Mouse (Mus musculus) regulatory T cell (primary cell): ENCODE results near the gene Rab3a.

Source experiments
- in situ Hi-C: fragments of 300-600 bp; cut with MboI, MseI; formaldehyde crosslinking; loops from one replicate; pipeline ENCODE4 v1.15.1; 2025; ENCODE audit warnings: high pct_unique_total_duplicates

Gene Rab3a

GRCm38 (mm10) chr8:70754043-70754870 is at the start of gene Rab3a:
Gene Rab3a, plus strand, starts transcription at chr8:70754679.
- in situ Hi-C loops, result no loop called here

GRCm38 (mm10) chr8:70708281-70708680 is 46.2 kb upstream of the Rab3a start:
- in situ Hi-C loops, result no loop called here

DNA sequence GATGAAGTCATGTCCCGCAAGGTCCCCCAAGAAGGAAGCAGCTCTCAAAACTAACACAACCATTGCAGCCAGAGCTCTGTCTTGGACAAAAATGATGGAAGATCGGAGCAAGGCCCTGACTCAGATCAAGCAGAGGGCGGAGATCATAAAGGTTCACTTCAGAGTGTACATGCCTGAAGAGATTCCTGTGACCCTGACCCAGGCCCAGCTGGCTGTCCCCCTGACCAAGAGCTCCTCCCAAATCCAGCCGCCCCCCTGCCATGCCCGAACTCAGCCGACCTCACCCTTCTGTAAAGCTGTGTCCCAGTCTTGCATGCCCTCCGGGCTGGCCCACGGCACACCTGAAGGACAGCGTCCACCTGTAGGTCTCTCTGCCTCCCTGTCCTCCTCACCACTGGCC is 44.7 kb upstream of the Rab3a start:
- in situ Hi-C loops, result loop anchor here (5.0 kb wide), 3 partner anchors 38 to 118 kb away; no protein-coding TSS in a partner anchor

DNA sequence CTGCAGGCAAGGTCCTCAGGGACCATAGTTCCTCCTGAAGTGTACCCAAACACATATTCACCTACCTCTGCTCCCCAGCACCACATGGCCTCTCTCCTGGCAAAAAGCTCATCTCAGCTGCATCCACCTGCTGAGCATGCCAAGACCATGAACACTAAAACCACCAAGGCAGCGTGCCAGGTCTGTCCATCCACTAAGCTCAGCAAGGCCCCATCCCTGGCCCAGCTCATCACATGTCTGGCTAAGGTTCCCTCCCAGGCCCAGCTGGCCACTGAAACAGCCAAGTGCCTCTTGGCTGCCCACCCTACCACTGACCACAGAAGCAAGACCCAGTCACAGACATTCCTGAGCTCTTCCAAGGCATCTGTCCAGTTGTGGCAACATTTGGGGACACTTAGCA is 44.2 kb upstream of the Rab3a start:
- in situ Hi-C loops, result loop anchor here (5.0 kb wide), 3 partner anchors 37 to 117 kb away; no protein-coding TSS in a partner anchor

- in situ Hi-C loops, result loop anchor here (5.0 kb wide), 3 partner anchors 36 to 116 kb away; no protein-coding TSS in a partner anchor
Measured at GRCm38 (mm10) chr8:70711041-70711440, 43.4 kb upstream of the Rab3a start.

- in situ Hi-C loops, result loop anchor here (5.0 kb wide), 3 partner anchors 33 to 113 kb away; no protein-coding TSS in a partner anchor
Measured at GRCm38 (mm10) chr8:70713991-70714390, 40.5 kb upstream of the Rab3a start.

DNA sequence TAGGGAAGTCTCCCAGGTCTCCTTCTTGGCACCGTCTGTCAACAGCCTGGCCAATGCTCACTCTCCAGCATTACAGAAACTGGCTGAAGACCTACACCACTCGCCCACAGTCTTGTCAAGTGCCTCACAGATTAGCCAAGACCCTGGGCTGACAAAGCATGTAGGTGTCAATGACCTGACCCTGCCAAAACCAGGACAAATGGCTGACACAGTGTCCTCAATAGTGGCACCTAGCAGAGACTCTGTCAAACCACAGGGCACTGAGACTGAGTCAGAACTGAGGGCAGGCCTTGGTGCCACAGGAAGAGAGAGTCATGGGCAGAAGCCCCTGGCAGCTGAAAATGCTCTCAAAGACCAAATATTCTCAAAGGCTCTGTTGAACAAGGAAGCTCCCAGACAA is 39.4 kb upstream of the Rab3a start:
- in situ Hi-C loops, result no loop called here

DNA sequence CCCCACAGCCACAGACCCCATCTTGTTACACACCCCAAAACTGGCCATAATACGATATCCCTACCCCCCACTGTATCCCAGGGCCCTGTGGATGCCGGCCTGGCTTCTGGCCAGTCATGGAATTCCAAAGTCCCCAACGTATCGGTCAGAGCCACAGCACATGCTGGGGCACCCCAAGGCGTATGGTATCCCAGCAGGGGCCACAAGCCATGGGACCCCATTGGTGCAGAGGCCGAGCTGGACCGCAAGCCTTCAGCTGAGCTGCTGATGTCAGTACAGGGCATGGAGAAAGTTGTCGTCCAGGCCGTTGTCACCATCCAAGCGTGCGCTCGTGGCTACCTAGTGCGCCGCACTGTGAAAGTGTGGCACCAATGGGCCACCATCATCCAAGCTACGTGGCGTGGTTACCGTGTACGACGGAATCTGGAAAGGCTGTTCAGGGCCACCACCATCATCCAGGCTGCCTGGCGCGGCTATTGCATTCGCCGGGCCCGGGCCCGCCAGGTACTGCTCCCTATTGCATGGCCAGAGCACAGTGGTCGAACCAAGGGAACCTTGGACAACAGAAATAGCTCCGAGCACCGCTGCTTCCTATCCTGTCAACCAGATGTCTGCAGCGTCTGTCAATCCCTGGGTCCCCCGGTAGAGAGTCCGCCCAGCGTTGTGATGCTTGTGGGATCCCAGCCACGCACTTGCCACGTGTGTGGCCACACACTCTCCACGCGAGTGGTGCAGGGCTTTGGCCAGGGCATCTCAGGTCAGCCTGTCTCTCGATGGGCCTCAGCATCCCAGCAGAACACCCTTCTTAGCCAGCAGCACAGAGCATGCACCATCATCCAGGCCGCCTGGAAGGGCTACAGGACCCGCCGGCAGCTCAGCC is 37.7 kb upstream of the Rab3a start:
- in situ Hi-C loops, result no loop called here

DNA sequence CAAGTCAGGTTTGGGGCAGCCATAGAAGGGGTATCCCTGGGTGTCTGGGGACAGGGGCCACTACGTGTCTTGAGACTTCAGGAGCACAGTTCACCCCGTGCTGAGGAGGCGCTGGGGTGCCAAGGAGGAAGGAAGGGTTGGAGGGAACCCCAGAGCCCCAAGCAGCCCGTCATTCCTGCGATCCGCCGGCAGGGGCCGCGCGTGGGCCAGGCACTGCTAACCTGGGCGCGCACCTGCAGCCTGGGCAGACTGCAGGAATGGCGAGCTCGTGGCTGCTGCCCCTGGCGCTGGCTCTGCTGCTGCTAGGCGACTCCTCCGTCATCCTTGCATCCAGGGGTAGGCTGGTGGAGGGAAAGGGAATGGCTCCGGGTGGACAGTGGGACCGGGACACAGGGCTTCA is 36.2 kb upstream of the Rab3a start, which contains the start of gene Gm3336:
TSS of gene Gm3336 (plus strand) at position 247 of the 400 bp plus-strand sequence.
- in situ Hi-C loops, result no loop called here

- in situ Hi-C loops, result no loop called here
Measured at GRCm38 (mm10) chr8:70719796-70720270, 34.6 kb upstream of the Rab3a start.

- in situ Hi-C loops, result no loop called here
Measured at GRCm38 (mm10) chr8:70720739-70721138, 33.7 kb upstream of the Rab3a start.

DNA sequence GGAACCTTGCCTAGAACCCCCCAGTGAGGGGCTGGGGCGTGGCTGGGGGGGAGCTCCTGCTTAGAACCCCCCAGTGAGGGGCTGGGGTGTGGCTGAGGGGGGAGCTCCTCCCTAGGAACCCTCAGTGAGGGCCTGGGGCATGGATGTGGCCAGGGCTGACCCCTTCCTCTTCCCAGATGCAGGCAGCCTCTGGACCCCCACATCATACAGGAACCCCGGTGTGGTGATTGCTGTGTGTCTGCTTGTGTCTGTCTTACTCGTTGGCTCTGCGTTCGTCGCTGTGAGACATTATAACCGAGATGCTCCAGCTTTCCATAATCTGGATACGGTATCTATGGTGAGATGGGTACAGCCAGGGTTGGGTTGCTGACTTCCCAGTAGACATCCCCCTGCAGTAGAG is 32.9 kb upstream of the Rab3a start:
- in situ Hi-C loops, result no loop called here

DNA sequence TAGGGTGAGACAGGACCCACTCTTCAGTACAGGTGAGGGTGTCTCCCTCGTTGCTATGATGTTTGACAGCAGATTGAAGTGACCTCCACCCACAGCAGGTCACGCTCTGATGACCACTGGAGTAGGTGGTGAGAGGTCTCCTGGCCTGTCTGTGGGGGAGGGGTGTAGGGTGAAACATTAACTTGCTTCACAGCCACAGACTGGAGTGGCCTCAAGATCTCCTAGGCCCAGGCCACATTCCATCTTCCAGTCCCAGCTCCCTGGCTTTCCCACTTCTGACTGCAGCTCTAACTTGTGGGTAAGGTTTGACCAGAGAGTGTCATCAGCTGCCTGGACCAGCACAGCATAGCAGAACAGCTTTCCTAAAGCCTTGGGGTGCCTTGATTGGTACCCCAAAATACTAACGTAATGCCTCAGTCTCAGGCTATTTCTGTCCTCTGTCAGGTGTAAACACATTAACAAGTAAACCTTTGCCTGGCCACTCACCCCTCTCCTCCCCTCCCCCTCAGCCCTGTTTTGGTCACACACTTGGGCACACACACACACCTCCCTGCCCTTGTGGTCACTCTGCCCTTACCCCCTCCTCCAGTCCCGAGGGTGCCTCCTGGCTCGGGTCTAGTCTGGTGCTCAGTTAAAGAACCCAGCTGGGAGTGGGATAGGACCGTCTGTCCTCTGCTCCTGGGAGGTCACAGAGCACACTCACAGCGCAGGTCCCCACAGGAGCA is 30.8 kb upstream of the Rab3a start, which contains the start of gene Pde4c:
TSS of gene Pde4c (plus strand) at position 235 of the 725 bp plus-strand sequence.
- in situ Hi-C loops, result no loop called here

DNA sequence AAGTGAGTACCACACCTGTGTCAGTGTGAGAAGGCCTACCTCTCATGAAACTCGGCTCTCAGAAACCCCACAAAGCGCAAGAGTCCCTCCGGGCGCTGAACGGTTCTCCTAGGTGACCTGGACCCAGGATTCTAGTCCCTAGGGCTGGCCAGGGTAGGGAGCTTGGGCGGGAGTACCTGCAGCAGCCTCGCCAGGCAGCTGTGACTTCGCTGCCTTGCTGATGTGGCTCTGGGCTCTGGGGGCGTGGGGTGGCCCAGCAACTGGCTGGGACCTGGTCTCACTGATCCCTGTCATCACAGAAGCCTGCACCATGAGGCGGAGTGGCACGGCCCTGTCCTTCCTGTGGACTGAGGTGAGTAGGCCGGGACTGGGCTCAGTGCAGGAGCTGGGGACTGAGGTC is 30.3 kb upstream of the Rab3a start:
- in situ Hi-C loops, result no loop called here

- in situ Hi-C loops, result no loop called here
Measured at GRCm38 (mm10) chr8:70725792-70726447, 28.6 kb upstream of the Rab3a start.

DNA sequence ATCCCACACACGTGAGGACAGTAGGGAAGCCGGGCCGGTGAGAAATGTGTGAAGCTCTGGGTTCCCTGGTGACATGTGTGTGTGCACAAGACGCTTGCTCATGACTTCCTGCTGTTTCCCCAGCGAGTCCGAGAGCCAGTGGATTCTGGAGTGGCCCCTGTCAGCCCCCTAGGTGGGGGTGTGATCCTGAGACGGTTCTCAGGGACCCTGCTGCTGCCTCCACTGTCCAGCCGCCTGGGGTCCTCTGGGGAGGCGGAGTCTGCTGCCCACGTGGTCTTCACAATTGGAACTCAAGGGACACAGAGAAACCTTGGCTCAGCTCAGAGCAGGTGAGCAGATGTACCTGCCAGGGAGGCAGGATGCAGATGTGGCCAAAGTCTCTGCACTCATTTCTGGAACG is 27.8 kb upstream of the Rab3a start:
- in situ Hi-C loops, result no loop called here

- in situ Hi-C loops, result no loop called here
Measured at GRCm38 (mm10) chr8:70729808-70730475, 24.5 kb upstream of the Rab3a start.

GRCm38 (mm10) chr8:70730956-70731355 is 23.5 kb upstream of the Rab3a start:
- in situ Hi-C loops, result no loop called here

- in situ Hi-C loops, result no loop called here
Measured at GRCm38 (mm10) chr8:70737705-70738104, 16.8 kb upstream of the Rab3a start.

DNA sequence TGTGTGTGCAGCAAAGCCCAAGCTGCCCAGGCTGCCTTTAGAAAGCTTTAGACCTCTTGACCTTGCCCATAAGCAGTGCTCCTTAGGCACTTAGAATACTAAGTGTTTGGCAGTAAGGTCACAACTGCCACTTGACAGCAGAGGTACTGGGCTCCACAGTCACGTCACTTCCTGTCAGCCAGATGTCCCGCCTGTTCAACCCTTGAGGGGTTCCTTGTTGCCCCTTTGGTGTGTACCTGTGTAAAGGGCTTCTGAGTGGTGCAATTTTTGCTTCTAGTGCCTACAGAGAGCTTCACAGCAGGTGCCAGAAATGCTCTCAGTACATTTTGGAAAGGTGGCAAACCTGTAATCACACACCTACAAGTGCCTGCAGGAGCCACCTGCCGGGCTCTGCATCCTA is 16.3 kb upstream of the Rab3a start:
- in situ Hi-C loops, result no loop called here
